Mouse (Mus musculus) heart, adult 2 months (tissue): ENCODE data around the gene Gm37240.

Experiments
- CTCF ChIP-seq: fragments of 200-600 bp; IDR thresholded peaks from 2 replicates; pipeline ENCODE4 v1.8.1; 2022; ENCODE audit warnings: antibody characterized with exemption, mild to moderate bottlenecking, moderate library complexity
- EP300 ChIP-seq: fragments of 200-500 bp; IDR thresholded peaks from 2 replicates; pipeline ENCODE4 v1.6.1; 2011; ENCODE audit warnings: low read depth, low read length, control low read depth; ENCODE audit not compliant: insufficient read depth
- POLR2A ChIP-seq: fragments of 200-500 bp; IDR thresholded peaks from 2 replicates; pipeline ENCODE4 v1.6.1; 2011; ENCODE audit warnings: mild to moderate bottlenecking, low read depth, low read length, control low read depth; ENCODE audit not compliant: insufficient read depth

DNA sequence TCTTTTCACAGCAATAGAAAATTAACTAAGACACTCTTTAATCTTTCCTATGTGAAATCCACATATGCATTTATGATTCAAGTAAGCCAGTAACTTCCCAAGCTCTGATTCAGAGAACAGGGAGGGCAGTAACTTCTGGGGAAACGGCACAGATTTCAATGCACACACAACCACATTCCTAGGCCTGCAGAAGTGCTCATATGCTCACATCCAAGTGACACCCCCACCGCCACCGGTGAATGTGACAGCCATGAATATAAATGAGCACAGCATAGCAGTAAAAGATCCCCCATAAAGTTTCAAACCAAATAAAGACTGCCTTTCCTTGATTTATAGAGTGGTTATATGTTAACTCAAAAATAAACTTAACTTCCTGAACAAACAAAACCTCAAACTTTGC is 641.2 kb downstream of the Gm37240 start:
- TF ChIP-seq CTCF (no peak), POLR2A (no peak), EP300 (no peak)
